Mouse (Mus musculus) cerebellum, adult 2 months (tissue): Measurements from ENCODE around the gene Tapt1.
A peak's percentile ranks its signal among the peaks of the same experiment; 100 is the strongest.

ENCODE experiments used
- CTCF ChIP-seq: fragments of 200-500 bp; IDR thresholded peaks from 2 replicates; pipeline ENCODE4 v1.5.1; 2011; ENCODE audit warnings: low read depth, mild to moderate bottlenecking, control low read depth, low read length, moderate library complexity, borderline replicate concordance; ENCODE audit not compliant: insufficient read depth
- POLR2A ChIP-seq: fragments of 200-500 bp; IDR thresholded peaks from 2 replicates; pipeline ENCODE4 v1.6.1; 2011; ENCODE audit warnings: low read length, control low read depth, borderline replicate concordance; ENCODE audit not compliant: insufficient read depth

DNA sequence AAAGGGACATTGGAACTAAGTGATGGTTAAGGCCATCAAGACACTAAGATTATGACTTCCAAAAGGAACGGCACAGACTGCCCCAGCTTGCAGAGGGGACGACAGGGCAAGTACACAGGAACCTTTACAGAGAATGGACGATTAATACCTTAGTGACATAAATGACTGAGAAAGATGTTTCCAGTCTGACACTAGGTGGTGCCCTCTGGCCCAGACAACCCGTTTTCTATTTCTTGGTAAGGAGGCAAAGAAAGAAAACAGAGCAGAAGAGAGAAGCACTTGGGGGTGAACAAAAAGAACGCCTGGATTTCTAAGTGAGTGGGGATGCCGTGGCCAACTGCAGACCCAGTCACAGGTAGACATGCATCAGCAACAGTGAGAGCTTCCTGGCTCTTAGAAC, 2.2 kb downstream of the Tapt1 start:
- TF ChIP-seq CTCF (peak; percentile 47; the same call in 1 of the 2 replicates), POLR2A (no peak)
